Mouse (Mus musculus) embryo, embryonic 10.5 days (tissue): ENCODE measurements at regions not wholly inside any gene's neighbourhood (a gene's known extent, or its start where the extent isn't known, plus 50 kb on each side); places are given as distances from the start of the nearest gene placed in this dataset.

Source experiments
- DNase-seq: peaks from one replicate; pipeline ENCODE4 v3.0.0-alpha.2; 2015; ENCODE audit warnings: low spot score

DNA sequence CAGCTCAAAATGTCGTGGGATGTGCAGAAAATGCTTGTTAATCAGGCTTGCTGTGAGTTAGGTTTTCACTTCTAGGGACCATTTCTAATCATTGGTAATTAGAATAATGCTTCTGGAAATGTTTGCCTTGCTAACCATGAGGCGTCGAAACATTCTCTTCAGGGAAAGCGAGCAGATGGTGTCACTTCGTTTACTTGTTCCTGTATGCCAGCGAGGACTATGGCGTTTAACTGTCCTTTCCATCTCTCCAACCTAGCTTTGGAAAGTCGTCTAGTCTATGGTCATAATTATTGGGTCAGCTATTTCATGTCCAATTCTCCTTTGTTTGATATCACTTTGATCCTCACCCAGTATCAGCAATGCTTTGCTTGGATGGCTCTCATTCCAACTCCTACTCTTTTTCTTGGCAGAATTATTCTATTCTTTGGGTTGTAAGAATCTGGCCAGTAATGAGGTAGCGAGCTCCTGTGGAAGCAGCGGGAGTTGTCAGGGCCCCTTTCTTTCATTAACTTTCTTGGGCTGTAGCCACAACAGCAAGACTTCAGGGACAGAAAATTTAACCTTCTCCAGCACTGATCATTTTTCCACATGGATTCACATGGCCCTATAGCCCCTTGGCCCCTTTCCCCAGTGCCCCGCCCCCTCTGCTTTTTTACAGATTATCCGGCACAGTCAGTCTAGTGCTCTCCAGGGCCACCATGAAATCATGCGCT is 374.0 kb upstream of the Plscr5 start:
- DNase-seq: peak; percentile 40

DNA sequence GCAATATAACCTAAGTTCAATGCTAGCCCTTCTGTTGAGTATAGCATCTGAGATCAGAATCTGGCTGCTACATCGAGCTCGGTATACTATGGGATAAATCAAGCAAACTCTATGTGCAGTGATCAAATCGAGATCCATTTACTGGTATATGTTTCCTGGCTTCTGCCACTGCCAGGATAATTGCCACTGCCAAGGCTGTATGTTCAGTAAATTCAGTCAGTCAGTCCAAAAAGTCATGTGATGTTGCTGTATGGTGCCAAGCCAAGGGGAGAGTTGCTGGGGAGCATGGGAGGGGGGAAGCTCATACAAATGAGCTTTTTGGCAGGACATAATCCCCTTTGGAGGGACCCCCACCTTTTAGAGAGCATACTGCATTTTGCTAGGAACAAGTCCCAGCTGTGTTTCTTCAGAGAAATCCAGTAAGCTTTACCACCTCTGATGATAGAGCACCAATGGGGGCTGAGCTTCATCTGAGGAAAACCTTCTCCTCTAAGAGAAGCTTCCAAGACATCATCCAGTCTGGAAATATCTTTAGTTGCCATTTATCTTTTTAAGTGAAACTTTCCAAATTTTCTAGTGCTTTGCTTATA is 389.3 kb upstream of the Plscr5 start:
- DNase-seq: no peak

DNA sequence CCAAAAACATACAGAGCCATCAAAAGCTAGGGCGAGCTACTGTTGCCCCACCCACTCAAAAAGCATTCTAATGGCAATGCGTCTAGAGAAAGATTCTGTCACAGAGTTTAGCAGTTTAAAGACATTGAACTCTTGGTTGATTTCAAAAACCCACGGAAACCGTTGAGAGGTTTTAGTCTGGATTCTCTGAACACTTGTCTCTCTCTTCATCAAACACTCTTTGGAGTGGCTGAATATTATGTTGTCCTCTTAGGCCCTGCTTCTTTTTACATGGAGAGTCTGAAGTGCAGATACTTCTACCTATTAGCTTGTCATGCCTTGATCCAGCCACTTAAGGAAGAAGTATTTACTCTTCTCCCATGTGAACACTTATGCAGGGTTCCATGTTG is 393.9 kb upstream of the Plscr5 start:
- DNase-seq: no peak

DNA sequence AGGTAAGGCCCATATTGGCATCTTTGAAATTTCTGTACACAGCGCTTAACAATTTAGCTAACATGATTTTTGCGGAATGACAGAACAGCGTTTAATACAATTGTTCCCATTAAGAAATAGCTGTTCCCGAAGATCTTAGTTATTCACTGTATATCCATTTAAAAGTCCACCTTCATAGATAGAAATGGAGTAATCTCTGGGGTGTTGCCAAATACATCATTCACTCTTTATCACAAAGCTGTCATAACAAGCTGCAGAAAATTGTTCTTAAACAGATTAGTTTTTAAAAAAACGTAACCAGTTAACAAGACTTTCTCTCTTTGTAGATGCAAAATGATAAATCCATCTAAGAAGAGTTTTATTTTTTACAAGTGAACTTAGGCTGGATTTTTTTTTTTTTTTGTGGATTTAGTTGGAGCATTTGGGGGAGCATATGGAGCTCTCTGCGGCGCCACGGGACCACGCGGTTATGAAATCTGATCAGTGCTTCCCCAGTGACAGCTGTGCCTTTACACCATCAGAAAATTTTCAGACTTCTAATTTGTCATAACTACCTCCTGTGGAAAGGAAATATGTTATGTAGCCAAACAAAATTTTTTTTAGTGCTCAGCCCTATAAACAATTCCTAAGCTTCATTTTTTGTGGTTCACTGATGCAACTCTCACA is 394.4 kb upstream of the Plscr5 start:
- no peak for DNase-seq

DNA sequence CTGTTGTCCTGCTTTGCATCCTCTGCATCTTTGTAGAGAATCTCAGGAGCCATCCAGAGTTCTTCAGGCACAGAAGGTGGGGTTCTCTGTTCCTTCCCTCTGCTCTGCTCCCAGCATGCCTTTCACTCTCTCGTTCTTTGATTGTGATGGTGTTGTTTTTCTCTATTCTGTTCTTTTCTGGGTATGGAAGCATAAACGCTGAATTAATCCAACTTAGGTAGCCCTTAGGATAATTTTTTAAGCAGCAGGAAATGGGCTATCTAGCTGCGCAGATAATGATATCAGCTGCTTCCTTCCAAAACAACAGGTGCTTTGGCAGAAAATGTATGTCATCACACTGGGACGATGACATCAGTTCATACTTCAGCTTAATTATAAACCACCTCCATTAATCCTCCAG is 395.8 kb upstream of the Plscr5 start:
- DNase-seq: no peak

DNA sequence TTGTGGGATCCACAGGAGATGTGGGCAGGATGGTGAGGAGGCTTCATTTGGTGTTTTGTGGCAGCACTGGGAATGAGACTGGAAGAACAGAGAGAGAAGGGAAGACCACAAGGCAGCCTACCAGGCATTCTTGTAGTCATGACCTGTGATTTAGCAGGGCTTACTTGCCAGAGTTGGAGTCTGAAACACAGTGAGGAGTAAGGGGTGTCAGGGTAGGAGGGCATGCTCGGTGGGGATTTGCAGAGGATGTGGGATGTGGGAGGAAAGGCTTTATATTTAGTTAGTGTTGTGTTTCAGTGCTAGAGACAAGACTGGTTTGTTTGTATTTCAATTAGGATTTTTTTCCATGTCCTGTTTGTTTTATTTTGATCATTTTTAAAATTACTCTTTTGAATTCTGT is 387.3 kb upstream of the Zic1 start:
- no peak for DNase-seq

DNA sequence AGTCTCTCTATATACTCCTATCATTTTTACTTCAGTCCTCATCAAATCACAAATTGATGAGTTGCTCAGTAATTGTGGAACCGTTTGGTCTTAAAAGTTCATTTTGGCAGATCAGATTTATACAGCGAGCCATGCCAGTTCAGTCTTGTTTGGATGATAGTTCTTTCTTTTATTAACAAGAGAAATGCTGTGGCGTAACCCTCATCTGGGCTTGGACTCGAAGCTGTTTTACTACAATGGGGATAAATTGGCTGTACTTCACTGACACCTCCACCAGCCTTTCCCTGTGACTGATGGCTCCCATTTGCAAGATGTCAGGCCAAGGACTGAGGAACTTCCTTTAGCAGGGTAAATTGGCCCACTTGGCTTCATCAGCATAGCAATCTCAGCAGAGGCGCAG is 345.5 kb upstream of the Zic1 start:
- no peak for DNase-seq

DNA sequence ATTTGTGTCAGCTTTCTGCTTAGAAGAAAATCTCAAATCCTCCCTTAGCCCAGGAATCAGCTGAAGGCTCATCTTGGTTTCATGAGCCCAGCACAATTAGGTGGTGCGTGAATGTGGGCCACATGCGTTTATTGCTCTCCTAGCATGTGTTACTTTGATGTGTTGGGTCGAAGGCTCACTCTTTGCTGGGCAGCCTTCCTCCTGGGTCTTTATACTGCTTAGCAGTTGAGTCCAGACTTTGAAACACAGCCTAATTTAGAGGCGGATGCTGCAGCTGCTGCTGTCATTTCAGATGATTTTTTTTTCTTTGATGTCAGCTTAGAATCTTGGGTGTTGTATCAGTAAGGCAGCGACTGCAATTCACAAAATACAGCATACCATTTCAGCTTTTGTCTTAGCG is 315.2 kb upstream of the Zic1 start:
- no peak for DNase-seq

DNA sequence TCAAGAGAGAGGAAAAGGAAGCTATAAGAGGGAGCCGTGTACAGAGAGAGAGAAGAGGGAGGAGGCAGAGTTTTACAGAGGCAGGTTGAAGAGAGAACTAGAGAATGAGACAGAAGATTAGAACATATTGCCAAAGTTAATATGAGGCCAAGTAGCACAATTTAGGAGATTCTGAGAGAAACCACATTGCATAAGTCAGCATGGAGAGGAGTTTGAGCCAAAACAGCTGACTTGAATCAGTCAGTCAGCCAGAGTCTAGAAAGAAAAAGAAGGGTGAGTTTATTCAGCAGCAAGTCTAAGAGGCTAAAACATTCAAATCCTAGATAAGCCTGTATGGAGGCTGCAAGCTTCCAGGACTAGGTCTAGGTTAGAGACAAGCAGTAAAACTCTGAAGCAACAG is 301.1 kb upstream of the Zic1 start:
- DNase-seq: no peak

DNA sequence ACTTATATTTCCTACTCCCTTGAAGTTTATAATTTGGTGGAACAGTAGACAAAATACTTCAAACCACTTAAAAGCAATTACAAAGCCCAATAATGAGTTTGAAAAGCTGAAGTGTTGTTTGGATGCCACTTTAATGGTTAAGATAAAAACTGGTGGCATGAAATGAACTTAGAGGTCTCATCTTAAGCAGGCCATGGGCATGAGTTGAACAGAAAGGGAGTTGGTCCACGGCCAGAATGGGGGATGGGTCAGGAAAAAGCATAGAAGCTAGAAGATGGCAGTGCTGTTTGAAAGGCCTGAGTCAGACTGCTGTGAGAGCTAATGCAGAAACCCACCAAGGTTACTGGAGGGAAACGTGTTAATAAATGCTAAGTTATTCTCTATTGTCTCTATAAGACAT is 294.5 kb upstream of the Zic1 start:
- no peak for DNase-seq

DNA sequence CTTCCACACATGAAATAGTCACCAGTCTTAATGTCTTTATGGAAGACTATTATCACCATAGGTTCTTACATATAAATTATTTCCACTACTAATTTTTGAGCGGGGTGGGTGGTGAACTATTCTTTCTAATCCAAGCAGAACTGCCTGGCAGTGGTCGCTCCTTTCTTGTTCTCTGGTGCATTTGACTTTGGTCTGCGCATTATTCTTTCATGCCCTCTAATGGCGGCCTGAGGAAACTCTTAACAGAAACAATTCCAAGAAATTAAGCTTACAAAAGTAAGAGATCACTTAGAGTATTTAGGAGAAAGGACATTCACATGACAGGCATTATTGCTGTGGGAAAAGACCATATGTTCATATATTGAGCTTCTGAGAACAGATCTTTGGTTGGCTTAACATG is 288.5 kb upstream of the Zic1 start:
- peak; percentile 41 for DNase-seq

DNA sequence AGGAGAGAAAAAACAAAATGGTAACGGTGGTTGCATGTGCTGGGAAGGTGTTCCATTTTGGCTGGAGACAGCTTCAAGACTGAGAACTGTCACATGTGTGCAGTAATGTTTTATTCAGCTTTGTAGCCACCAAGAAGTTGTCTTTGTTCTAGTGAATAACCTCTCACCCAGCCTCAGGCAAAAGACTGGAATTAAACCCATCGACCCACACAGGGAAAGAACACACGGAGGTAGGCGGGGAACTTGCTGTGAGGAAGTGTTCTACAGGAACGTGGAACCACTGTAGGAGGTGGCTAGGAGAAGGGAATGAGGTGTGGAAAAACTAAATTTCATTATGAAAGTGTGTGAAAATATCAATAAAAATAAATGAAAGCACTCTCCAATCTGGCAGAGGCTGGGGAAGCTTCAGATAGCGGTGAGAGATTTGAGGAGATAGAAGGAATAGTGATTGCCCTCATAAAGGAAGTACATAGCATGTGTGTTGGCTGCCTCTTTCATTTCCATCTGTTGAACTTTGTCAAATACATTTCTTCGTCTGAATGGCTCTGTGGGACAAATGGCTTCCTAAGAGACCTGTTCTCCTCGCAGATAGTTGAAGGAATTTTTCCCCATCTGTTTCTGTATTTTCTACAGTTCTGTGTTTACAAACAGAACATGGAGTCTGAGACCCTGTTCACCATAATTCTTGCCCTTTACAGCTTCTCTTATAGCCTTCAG is 286.9 kb upstream of the Zic1 start:
- no peak for DNase-seq

DNA sequence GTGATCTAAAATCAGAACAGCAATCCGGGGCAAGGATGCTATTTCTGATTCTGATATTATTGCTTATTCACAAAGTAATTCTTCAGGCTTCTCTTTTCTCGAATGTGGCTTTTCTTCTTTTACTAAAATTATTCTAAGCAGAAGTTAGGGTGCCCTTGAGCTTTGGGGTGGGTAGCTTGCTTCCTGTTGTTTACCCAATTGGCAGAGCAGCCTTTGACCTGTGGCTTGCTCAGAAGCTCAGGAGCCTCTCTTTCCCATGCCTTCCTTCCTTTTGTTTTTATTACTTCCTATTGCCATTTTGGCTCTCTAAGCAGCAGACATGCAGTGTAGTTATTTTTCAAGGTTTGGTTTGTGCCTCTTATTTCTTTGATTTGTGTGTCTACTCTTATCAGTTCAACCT is 244.8 kb upstream of the Zic1 start:
- no peak for DNase-seq

DNA sequence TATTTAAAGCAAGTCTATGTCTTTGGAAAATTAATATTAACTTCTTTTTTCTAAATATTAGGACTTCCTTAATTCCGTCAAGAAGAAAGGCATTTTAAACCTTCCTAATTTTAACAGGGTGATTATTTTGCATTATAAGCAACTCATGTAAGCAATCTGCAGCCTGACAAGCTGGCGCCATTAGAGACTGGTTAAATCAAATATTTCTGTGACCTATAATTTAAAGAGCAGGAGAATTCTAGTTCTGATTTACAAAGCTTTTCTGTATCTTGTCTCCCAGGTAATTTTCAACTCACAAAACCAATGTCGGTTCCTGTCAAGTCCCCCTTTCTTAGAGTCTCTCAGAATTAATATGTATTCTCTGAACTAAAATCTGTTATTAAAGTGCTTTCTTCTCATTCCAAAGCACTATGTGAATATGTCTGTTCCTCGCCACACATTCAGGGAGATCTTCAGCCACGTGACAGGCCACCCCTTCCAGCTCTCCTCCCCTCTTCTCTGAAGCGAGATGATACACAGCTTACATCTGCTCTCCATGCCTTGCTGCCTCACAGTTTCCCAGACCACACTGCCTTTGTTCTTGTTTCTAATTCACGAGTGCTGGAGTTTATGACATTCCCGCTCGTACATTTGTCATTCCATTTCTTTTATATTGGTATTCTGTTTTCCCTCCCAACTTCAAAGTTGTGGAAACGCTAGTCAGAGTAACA is 244.0 kb upstream of the Zic1 start:
- peak; percentile 52 for DNase-seq

DNA sequence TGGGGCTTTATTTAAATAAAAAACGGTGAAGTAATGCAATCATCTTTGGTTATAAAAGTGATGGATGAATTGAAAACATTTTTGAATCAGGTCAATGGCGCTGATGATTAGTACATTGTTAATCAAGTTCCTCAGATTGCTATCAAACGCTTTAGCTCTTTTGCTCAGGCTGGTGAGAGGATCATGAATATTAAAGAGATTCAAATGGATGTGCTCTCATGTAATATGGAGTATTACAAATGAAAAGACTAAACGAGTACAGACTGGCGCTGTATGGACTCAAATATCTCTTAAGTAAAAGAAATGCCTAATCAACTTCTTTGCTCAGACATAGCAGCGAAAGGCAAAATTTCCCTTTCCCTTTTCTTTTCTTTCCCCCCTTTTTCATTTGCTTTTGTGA is 236.1 kb upstream of the Zic1 start:
- no peak for DNase-seq

DNA sequence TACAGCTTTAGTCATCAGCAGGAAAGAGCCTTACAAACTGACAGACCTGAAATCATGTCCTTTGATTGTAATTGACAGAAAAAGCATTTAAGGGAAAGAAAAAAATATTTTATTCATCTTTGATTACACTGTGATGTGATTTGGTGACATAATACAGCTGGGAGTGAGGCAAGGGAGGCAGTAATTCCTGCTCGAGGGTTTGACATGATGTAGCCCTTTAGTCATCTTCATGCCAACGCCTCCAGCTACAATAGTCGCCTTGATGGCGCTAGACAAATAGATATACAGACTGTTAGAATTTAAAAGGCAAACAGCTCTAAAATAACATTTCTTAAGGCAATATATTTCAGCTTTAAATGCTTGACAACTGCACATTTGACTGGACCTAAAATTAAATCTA is 226.3 kb upstream of the Zic1 start:
- DNase-seq: no peak

DNA sequence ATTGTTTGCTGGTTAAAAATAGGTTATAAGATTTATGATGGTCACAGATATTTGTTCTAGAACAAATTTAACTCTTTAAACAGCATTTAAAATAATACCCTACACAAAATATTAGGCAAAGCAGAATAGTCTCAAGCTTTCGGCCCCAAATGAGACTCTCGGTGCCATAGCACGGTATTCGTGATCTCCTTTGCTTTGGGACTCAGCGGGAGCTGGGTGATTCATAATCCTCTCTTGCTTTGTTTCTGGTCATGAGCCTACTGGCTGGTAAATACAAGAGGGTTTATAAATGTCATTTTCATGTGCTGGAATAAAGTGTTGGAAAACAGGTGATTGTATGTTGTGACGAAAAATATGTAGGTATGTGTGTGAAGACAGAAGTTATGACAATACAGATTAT is 223.1 kb upstream of the Zic1 start:
- DNase-seq: no peak

DNA sequence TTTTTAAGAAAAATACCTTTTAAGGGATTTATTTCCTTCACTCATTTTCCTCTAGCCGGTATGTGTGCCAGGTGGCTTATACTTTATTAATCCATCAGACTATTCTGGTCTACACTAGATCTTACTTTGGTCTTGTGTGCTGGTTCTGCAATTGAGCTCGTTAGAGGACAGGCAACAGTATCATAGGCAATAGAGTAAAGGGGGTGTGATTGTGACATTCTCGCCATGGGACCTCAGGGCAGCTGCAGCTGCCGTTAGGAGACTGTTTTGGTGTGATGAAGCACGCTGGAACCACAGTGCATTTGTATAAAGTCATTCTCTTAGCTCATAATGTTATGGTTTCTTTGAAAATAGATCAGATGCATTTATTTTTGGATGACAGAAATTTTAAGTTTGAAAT is 222.3 kb upstream of the Zic1 start:
- no peak for DNase-seq

DNA sequence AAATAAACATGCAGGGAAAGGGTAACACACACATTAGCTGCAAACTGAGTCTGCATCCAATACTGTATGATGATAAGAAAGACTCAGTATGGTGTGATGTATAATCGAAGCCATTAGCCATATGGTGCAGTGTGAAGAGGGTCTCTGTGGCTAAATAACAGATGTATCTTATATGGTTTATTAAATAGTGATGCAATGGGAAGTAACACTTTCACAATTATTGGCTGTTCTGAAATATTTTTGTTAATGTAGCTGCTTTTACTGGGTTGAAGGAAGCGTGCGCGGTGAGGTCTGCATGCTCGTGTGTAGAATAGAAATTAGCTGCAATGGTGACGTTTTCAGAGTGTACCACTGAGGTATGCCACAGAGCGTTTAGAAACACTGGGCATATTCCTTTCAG is 221.7 kb upstream of the Zic1 start:
- no peak for DNase-seq

DNA sequence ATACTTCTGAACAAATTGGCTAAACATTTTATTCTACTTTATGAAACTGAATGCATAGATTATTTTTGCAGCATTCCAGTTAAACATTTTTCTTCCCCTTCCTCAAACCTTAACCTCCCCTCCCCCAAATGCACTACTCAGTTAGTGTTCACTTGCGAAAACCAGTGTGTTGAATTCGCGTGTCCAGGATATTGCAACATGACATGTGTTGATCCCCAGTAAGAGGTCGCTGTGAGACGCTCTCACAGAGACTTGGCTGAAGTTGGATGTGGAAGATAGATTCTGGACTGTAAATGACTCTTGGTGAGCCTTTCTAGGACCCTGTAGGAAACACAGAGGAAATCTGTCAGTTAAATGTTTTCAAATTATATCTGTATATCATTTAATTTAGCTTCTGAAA is 221.0 kb upstream of the Zic1 start:
- no peak for DNase-seq

DNA sequence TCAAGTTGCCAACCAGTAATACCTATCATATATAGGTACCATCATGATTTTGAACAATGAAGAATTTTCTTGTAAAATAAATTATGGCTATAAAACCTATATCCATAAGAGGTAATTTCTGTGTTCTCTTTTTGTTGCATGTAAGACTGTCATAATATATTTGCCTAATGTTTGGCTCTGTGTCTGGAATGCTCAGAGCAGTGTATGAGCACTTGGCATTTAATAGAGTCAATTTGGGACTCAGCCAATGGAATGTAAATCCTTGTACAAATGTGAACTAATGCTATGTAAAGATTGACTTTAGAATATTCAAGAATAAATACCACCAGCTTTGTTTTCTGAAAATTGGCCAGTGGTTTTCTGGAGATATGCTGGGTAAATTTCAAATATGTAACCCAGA is 208.5 kb upstream of the Zic1 start:
- DNase-seq: no peak

DNA sequence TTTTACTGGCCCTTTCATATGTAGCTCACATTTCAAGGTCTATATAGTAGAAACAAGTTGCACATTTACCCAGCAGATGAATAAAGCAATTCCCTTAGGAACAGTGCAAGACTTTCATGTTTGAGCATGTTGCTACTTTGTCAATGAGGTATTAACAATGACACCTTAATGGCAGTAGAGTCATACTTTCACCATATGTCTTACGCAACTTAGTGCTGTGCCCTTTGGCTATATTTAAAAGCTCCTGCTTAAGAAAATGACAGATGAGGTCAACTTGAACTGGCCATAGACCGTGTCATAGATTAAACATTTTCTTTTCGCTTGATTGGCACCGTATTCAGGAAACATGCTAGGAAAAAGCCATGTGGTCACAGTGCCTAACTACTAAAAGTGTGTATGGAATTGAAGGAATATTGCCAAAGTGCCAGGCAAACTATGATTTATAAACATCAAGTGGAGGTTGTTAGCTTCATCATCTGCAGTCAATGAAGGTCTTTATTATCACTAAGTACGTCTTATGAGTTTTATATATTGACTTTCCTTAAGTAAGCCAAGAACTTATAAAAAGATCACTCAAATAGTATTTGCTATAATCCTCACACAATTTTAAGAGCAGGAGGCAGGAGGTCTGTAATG is 200.5 kb upstream of the Zic1 start:
- peak; percentile 12 for DNase-seq
